Mouse (Mus musculus): Measurements from ENCODE around the gene Zfp317.
"Not testable (repeated sequence)": the region's sequence is repeated elsewhere in the genome, so short reads cannot be mapped to it uniquely, and the experiment has no call there.

The Zfp317 gene

DNA sequence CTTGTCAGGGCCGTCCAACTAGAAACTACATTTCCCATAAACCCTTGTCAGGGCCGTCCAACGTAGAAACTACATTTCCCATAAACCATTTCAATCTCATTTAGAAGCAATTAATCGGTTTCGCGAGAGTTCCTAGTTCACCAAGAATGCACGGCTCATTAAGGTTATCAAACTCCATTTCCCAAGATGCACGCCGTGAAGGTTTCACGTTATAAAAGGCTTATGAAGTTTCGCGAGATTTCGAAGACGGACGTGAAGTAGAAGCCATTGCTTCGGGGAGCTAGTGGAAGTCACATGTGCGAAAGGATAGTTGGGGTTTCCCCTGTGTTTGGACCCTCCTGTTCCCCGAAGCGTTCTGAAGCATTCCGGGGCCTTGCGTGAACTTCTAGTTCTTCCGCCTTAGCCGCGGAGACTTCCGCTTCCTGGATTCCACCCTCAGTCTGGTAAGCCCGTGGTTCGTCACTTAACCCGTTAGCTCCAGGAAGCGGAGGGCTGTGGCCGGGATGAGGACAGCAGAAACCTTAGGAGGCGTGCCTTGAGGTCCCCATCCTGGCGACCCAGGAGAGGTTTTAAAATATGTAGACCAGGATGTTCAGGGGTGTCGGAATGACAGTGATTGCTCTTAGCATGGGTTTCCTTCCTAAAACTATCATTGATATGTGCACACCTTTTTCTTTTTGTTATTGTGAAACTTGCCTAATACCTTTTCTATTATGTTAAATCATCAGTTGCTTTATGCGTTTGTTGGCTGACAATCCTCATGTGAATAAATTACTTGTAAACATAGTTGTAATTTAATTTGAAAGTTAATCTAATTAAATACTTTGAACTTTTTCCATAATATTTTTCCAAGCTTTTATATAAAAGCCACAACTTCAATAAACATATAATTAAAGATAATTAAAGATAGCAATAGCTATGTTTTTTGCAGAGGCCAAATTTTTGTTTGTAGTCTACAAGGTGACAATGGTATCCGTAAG is at the start of gene Zfp317:
Gene Zfp317, plus strand, starts transcription at position 260 of the 980 bp plus-strand sequence.
- peak; percentile 93 for DNase-seq

DNA sequence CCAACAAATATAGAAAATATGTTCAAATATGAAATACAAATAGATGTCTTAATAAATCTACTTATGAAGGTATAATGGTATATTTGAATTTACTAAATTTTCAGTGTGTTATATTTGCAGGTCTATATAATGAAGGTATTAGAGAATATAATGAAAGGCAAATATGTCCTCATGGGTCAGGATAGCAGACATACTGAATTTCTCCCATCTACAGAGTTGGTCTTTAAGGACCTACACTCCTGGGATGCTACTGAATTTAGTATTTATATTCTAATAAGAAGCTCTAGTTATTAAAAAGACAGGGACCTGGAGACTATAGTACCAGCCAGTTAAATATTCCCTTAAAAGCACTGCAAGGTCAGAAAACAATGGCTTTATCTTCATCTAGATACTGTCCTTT is 39.6 kb upstream of the Zfp317 start, which contains the start of gene Olfr855:
Gene Olfr855, plus strand, starts transcription at position 301 of the 400 bp plus-strand sequence.
- no peak for DNase-seq

DNA sequence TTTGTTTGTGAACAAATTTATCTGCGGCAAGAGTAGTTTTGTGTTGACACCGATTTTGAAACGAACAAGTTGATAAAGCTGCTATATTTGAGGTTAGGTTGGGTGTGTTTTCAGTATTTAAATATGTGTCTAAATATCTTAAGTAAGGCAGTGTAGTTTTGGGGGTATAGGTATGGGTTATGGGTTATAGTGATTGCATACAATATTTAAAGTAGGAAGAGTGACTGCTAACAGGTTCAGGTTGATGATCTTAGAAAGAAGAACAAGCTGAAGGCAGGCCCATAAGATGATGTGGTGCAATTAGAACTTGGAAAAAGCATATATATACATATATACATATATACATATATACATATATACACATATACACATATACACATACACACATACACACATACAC is 605 bp upstream of the Zfp317 start:
- DNase-seq = no peak

DNA sequence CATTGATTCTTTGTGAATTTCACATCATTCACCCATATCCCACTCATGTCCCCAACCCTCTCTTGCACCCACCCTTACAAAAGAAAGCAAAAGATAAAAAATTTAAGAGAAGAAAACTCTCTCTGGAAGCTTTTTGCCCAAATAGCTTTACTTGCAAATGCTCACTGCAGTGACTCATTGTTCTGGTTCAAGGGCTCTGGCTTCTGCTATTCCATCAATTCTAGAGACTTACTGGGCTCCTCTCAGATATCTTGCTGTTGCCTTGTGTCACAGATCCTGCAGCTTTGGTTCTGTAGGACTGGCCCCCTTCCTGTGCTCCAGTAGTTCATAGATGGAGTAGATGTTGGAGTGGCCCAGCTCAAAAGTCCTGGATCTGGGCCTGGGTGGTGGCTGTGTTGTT is 7.7 kb downstream of the Zfp317 start:
- no peak for DNase-seq

DNA sequence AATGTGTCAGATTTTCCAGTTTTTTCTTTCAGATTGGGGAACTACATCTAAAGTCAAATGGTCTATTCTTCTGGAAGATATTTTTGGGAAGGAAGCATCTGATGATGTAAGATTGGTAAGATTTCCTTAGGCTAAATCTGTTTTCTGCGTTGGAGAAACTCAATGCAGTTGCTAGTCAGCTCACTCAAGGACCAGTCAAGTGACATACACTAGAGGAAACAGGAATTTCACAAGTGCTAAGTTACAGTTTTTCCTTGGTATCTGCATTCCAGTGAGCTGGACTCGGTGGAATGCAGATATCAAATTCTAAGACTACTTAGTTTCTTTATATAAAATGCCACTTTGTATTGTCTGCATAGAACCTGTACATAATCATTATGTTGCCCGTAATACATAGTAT is 23.3 kb downstream of the Zfp317 start:
- no peak for DNase-seq

DNA sequence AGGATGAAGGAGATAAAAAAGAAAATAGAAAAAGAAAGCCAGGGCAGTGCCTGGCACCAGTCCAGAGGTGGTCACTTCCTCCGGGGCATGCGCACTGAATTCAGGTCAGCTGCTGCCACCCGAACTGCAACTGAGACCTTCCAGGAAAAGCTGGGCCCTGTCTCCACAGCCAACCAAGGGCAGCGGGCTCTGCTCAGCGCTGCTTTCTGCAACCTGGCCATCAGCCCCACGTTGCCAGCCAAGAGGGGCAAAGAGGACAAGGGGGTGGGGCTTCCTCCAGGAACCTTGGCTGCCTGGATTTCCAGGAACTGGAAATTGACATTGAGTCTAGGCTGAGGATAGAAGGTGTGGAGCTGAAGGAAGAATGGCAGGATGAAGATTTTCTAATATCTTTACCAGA is 68.4 kb downstream of the Zfp317 start:
- no peak for DNase-seq

DNA sequence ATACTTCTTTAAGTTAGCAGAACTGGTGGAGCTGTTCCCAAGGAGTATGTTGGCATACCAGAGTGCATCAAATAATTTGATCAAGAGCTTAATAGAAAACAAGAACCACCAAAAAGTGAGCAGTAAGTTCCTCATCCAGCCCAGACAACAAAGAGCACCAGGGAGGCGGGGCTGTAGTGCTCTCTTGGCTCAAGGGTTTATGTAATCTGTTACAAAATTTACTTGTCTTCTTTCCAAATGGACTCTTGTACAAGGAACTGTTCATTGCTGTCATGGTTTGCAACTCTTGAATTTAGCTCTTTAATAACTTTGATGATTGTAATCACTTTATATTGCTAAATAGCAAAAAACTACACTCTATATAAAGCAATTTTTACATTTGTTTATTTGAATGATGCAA is 69.5 kb downstream of the Zfp317 start:
- no peak for DNase-seq

DNA sequence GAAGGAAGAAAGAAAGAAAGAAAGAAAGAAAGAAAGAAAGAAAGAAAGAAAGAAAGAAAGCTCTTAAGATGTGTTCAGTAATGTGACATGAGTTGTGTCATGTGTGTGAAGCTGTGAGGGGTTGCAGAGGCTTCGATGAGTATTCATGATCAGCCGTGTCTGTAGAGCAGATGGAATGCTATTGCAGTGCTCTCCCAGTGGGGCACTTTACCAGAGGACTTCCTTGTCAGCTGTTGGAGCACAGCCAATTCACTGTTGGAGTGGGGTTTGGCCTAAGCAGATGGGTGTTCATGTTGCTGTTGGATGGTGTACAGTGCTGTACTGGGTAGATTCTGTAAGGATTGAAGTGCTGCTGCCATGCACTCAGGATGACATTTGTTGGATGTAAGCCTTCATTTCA is 70.5 kb downstream of the Zfp317 start:
- no peak for DNase-seq

DNA sequence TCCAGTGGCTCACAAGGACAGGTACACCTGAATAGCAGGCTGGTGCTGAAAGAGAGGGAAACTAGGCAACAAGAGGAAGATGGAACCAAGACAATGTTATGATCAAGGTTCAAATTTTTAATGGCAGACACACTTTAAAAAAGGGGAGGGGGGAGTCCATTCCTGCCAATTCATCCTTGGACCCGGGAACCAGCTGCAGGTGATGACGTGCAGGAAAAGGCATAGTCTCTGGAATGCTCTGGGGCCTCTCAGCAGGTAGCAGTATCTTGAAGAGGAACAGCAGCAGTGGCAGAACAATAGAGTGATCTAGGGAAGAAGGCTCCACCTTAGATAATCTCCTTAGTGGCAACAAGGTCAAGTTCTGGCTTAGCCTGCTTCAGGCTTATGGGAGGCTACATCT is 72.4 kb downstream of the Zfp317 start:
- not testable (repeated sequence) for DNase-seq

DNA sequence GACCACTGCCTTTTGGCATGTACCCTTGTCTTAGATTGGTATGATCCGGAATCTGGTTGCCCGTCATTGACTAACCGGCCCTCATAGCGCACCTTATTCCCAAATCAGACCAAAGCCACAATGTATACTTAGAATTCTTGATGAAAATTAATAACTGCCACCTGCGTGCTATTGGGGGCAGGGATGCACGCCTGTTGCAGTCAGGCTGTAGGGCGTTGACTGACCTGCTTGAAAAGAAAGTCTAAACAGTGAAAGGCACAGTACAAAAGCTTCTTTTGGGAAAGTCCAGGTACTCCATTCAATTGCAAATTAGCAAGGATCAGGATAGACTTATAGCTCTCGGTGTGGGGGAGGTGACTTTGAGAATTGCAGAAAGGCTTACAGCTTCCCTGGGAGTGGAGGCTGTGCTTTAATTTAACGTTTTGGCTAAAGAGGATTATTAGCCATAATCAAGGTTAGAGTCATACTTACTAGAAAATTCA is 73.0 kb downstream of the Zfp317 start:
- not testable (repeated sequence) for DNase-seq

All from cerebellum, adult 11-12 months (tissue).